Mouse (Mus musculus) thymus, adult 2 months (tissue): ENCODE data around the gene Gne. TPM values are rescaled to one million over a fixed set of nuclear protein-coding genes. Genes with fewer than 3 reads are reported as not detected.

ENCODE experiments used
- DNase-seq: peaks from one replicate; pipeline ENCODE4 v3.0.0; 2021
- H3K27ac ChIP-seq: fragments of 200-500 bp; 2 replicates; pipeline ENCODE4 v1.5.1; 2012; ENCODE audit warnings: low read length, control low read depth; ENCODE audit not compliant: control insufficient read depth, insufficient read depth
- H3K27me3 ChIP-seq: fragments of 200-500 bp; 2 replicates; pipeline ENCODE4 v1.6.1; 2012; ENCODE audit warnings: mild to moderate bottlenecking, low read length, moderate library complexity, mixed read lengths; ENCODE audit not compliant: control insufficient read depth, insufficient read depth
- H3K36me3 ChIP-seq: fragments of 200-500 bp; 2 replicates; pipeline ENCODE4 v1.6.1; 2012; ENCODE audit warnings: mild to moderate bottlenecking, low read length, moderate library complexity; ENCODE audit not compliant: control insufficient read depth, insufficient read depth
- H3K4me1 ChIP-seq: fragments of 200-500 bp; replicated peaks from 2 replicates; pipeline ENCODE4 v1.6.1; 2012; ENCODE audit warnings: low read length; ENCODE audit not compliant: control insufficient read depth, insufficient read depth
- H3K4me3 ChIP-seq: fragments of 200-500 bp; 2 replicates; pipeline ENCODE4 v1.5.1; 2012; ENCODE audit warnings: mild to moderate bottlenecking, low read length, control low read depth, moderate library complexity; ENCODE audit not compliant: control insufficient read depth, insufficient read depth
- CTCF ChIP-seq: fragments of 200-500 bp; IDR thresholded peaks from 2 replicates; pipeline ENCODE4 v1.5.1; 2012; ENCODE audit warnings: mild to moderate bottlenecking, control low read depth, low read length, moderate library complexity, borderline replicate concordance; ENCODE audit not compliant: control insufficient read depth, poor library complexity, insufficient read depth; ENCODE audit errors: extremely low read depth
- POLR2A ChIP-seq: fragments of 200-500 bp; IDR thresholded peaks from 2 replicates; pipeline ENCODE4 v1.6.1; 2012; ENCODE audit warnings: mild to moderate bottlenecking, low read length, control low read depth, moderate library complexity; ENCODE audit not compliant: control insufficient read depth, poor library complexity, insufficient read depth; ENCODE audit errors: extremely low read depth
- WGBS: fragments of 180-500 bp; shearing (Covaris S2); methylation state at CpG from one replicate; pipeline ENCODE4 v1.1.7; 2018; 5-methylcytosine and 5-hydroxymethylcytosine counted together
- polyA plus RNA-seq: library from polyadenylated mRNA; depleted of rRNA; stranded (reverse); fragments of >200 nt; gene quantifications from 2 replicates; pipeline ENCODE4 v1.2.3, GENCODE M21; 2012; rRNA removed

Gne gene
- polyA plus RNA-seq, 1 experiment = 28.0 TPM

GRCm38 (mm10) chr4:43988976-43989375 is 95.0 kb downstream of the Gne start:
- no peak for TF ChIP-seq POLR2A
- no peak for TF ChIP-seq CTCF
- H3K36me3 ChIP-seq = no peaks in the 10 kb centered on the region
- no peak for DNase-seq
- H3K4me3 ChIP-seq = no peak overlapping the region
- no peaks in the 10 kb centered on the region for H3K4me1 ChIP-seq
- H3K27me3 ChIP-seq = no peaks in the 10 kb centered on the region
- no peak overlapping the region for H3K27ac ChIP-seq
- 96% methylated on average over 3 of the region's 3 CpGs for WGBS

- WGBS = 97% methylated on average over 19 of the region's 19 CpGs
- Histone ChIP-seq H3K27me3 (no peaks in the 10 kb centered on the region), H3K36me3 (no peaks in the 10 kb centered on the region), H3K4me1 (peaks cover 3% of the 10 kb centered on the region), H3K4me3 (no peak overlapping the region), H3K27ac (no peak overlapping the region)
- TF ChIP-seq CTCF = no peak
- TF ChIP-seq POLR2A = no peak
- DNase-seq = no peak
These were observed 99.7 kb downstream of the Gne start for GRCm38 (mm10) chr4:43984326-43984725.

Other genes starting within 250 kb of the Gne start
- gene Olfr157, start 244.0 kb downstream of the Gne start, polyA plus RNA-seq = 0.01 and 0.11 TPM in 2 replicates
- not detected in 2 replicates for gene Olfr155, start 232.6 kb downstream of the Gne start, polyA plus RNA-seq
- 2.8 and 3.3 TPM in 2 replicates for gene Reck, start 208.6 kb downstream of the Gne start, polyA plus RNA-seq
- 20.6 and 23.4 TPM in 2 replicates for gene Glipr2, start 126.8 kb downstream of the Gne start, polyA plus RNA-seq
- 0.11 and 0.32 TPM in 2 replicates for gene Ccin, start 100.7 kb downstream of the Gne start, polyA plus RNA-seq
- 184 and 193 TPM in 2 replicates for gene Clta, start 79.7 kb downstream of the Gne start, polyA plus RNA-seq
- gene Rnf38, start 149.6 kb upstream of the Gne start, polyA plus RNA-seq = 435 and 445 TPM in 2 replicates
- 5.3 and 7.7 TPM in 2 replicates for gene Melk, start 216.7 kb upstream of the Gne start, polyA plus RNA-seq